Mouse (Mus musculus): ENCODE measurements at regions not wholly inside any gene's neighbourhood (a gene's known extent, or its start where the extent isn't known, plus 50 kb on each side); places are given as distances from the start of the nearest gene placed in this dataset.

GRCm38 (mm10) chr6:94881139-94881538 lies 181.2 kb upstream of the Lrig1 start:
- no peak overlapping the region for H3K4me3 ChIP-seq (ENCODE audit: insufficient read depth, low read length)
- no peaks in the 10 kb centered on the region for H3K4me1 ChIP-seq (ENCODE audit: control insufficient read depth, insufficient read depth, low read length)
- no peak for TF ChIP-seq CTCF (IDR thresholded peaks at IDR 0.05; ENCODE audit: extremely low read depth, insufficient read depth, low read length)
- no peak for TF ChIP-seq POLR2A (IDR thresholded peaks at IDR 0.05; ENCODE audit: extremely low read depth, insufficient read depth, low read length)
- no peak overlapping the region for H3K27ac ChIP-seq (ENCODE audit: insufficient read depth, low read length)

- no peak overlapping the region for H3K27ac ChIP-seq (ENCODE audit: insufficient read depth, low read length)
- H3K4me1 ChIP-seq (ENCODE audit: control insufficient read depth, insufficient read depth, low read length): no peaks in the 10 kb centered on the region; the same call in 1 of the 2 replicates
- TF ChIP-seq CTCF (IDR thresholded peaks at IDR 0.05; ENCODE audit: extremely low read depth, insufficient read depth, low read length) (no peak), POLR2A (IDR thresholded peaks at IDR 0.05; ENCODE audit: extremely low read depth, insufficient read depth, low read length) (no peak)
- H3K4me3 ChIP-seq (ENCODE audit: insufficient read depth, low read length): no peak overlapping the region
These were observed 175.9 kb upstream of the Lrig1 start for GRCm38 (mm10) chr6:94875841-94876240.

GRCm38 (mm10) chr6:94875065-94875464 lies 175.1 kb upstream of the Lrig1 start:
- no peak for TF ChIP-seq POLR2A (IDR thresholded peaks at IDR 0.05; ENCODE audit: extremely low read depth, insufficient read depth, low read length)
- TF ChIP-seq CTCF (IDR thresholded peaks at IDR 0.05; ENCODE audit: extremely low read depth, insufficient read depth, low read length): no peak
- Histone ChIP-seq H3K27ac (ENCODE audit: insufficient read depth, low read length) (no peak overlapping the region), H3K4me3 (ENCODE audit: insufficient read depth, low read length) (no peak overlapping the region), H3K4me1 (ENCODE audit: control insufficient read depth, insufficient read depth, low read length) (no peaks in the 10 kb centered on the region; the same call in 1 of the 2 replicates)

- TF ChIP-seq CTCF (IDR thresholded peaks at IDR 0.05; ENCODE audit: extremely low read depth, insufficient read depth, low read length) (no peak), POLR2A (IDR thresholded peaks at IDR 0.05; ENCODE audit: extremely low read depth, insufficient read depth, low read length) (no peak)
These were observed 174.5 kb upstream of the Lrig1 start for GRCm38 (mm10) chr6:94874415-94874814.

GRCm38 (mm10) chr6:94867952-94868351 lies 168.0 kb upstream of the Lrig1 start:
- no peak for TF ChIP-seq CTCF (IDR thresholded peaks at IDR 0.05; ENCODE audit: extremely low read depth, insufficient read depth, low read length)
- TF ChIP-seq POLR2A (IDR thresholded peaks at IDR 0.05; ENCODE audit: extremely low read depth, insufficient read depth, low read length): no peak
- no peak overlapping the region for H3K4me3 ChIP-seq (ENCODE audit: insufficient read depth, low read length)
- no peaks in the 10 kb centered on the region for H3K4me1 ChIP-seq (ENCODE audit: control insufficient read depth, insufficient read depth, low read length)
- H3K27ac ChIP-seq (ENCODE audit: insufficient read depth, low read length): no peak overlapping the region

More at GRCm38 (mm10) chr6:94874415-94874814, 174.5 kb upstream of the Lrig1 start:
- Histone ChIP-seq H3K4me1 (ENCODE audit: control insufficient read depth, insufficient read depth, low read length) (no peaks in the 10 kb centered on the region; the same call in 1 of the 2 replicates), H3K4me3 (ENCODE audit: insufficient read depth, low read length) (no peak overlapping the region), H3K27ac (ENCODE audit: insufficient read depth, low read length) (no peak overlapping the region)

GRCm38 (mm10) chr6:94865498-94865897 lies 165.5 kb upstream of the Lrig1 start:
- no peak overlapping the region for H3K27ac ChIP-seq (ENCODE audit: insufficient read depth, low read length)
- no peak overlapping the region for H3K4me3 ChIP-seq (ENCODE audit: insufficient read depth, low read length)
- H3K4me1 ChIP-seq (ENCODE audit: control insufficient read depth, insufficient read depth, low read length): no peaks in the 10 kb centered on the region
- TF ChIP-seq CTCF (IDR thresholded peaks at IDR 0.05; ENCODE audit: extremely low read depth, insufficient read depth, low read length) (no peak), POLR2A (IDR thresholded peaks at IDR 0.05; ENCODE audit: extremely low read depth, insufficient read depth, low read length) (no peak)

- no peak overlapping the region for H3K27ac ChIP-seq (ENCODE audit: insufficient read depth, low read length)
- H3K4me3 ChIP-seq (ENCODE audit: insufficient read depth, low read length): no peak overlapping the region
- TF ChIP-seq POLR2A (IDR thresholded peaks at IDR 0.05; ENCODE audit: extremely low read depth, insufficient read depth, low read length) (no peak), CTCF (IDR thresholded peaks at IDR 0.05; ENCODE audit: extremely low read depth, insufficient read depth, low read length) (no peak)
- no peaks in the 10 kb centered on the region for H3K4me1 ChIP-seq (ENCODE audit: control insufficient read depth, insufficient read depth, low read length)
These were observed 158.2 kb upstream of the Lrig1 start for GRCm38 (mm10) chr6:94858121-94858621.

- Histone ChIP-seq H3K4me3 (ENCODE audit: insufficient read depth, low read length) (no peak overlapping the region), H3K27ac (ENCODE audit: insufficient read depth, low read length) (no peak overlapping the region), H3K4me1 (ENCODE audit: control insufficient read depth, insufficient read depth, low read length) (no peaks in the 10 kb centered on the region)
- TF ChIP-seq CTCF (IDR thresholded peaks at IDR 0.05; ENCODE audit: extremely low read depth, insufficient read depth, low read length) (no peak), POLR2A (IDR thresholded peaks at IDR 0.05; ENCODE audit: extremely low read depth, insufficient read depth, low read length) (no peak)
These were observed 150.2 kb upstream of the Lrig1 start for GRCm38 (mm10) chr6:94850121-94850520.

- Histone ChIP-seq H3K4me3 (ENCODE audit: insufficient read depth, low read length) (no peak overlapping the region), H3K4me1 (ENCODE audit: control insufficient read depth, insufficient read depth, low read length) (no peaks in the 10 kb centered on the region), H3K27ac (ENCODE audit: insufficient read depth, low read length) (no peak overlapping the region)
- TF ChIP-seq POLR2A (IDR thresholded peaks at IDR 0.05; ENCODE audit: extremely low read depth, insufficient read depth, low read length) (no peak), CTCF (IDR thresholded peaks at IDR 0.05; ENCODE audit: extremely low read depth, insufficient read depth, low read length) (no peak)
These were observed 149.6 kb upstream of the Lrig1 start for GRCm38 (mm10) chr6:94849533-94849932.

- H3K4me3 ChIP-seq (ENCODE audit: insufficient read depth, low read length): no peak overlapping the region
- no peaks in the 10 kb centered on the region for H3K4me1 ChIP-seq (ENCODE audit: control insufficient read depth, insufficient read depth, low read length)
- no peak overlapping the region for H3K27ac ChIP-seq (ENCODE audit: insufficient read depth, low read length)
- TF ChIP-seq CTCF (IDR thresholded peaks at IDR 0.05; ENCODE audit: extremely low read depth, insufficient read depth, low read length) (no peak), POLR2A (IDR thresholded peaks at IDR 0.05; ENCODE audit: extremely low read depth, insufficient read depth, low read length) (no peak)
These were observed 148.5 kb upstream of the Lrig1 start for GRCm38 (mm10) chr6:94848437-94848836.

Measured in cortical plate, adult 2 months (tissue).